In the genomic region with DNA sequence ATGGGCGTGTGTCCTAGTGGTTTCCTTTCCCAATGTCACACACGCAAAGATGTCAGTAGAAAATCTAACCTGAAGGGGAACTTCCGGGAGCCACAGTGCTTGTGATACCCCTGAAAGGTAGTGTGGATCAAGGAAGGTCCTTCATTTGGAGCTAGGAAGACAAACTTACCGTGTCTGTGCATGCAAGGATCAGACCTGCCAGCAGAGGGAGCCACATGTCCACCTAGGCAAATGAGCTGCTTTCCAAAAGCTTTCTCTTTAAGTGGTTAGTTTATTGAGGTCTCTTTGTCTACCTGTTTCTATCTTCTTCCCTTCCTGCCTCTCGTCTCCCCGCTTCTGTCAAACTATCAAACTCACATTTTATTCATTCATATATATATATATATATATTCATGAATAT, we compare ENCODE assay signal across 8 mouse cellular contexts. TPM values are rescaled to one million over a fixed set of nuclear protein-coding genes. Genes with fewer than 3 reads are reported as not detected.
DNase-seq lines count a peak whose midpoint lies in the region; ATAC-seq and TF ChIP-seq lines count a peak whose summit lies in the region.

No protein-coding gene starts in this region.

- no peaks in the 10 kb centered on the region for H3K4me1 ChIP-seq in midbrain, embryonic 14.5 days (ENCODE audit: control insufficient read depth, insufficient read depth, low read length)
- H3K4me1 ChIP-seq in midbrain, embryonic 13.5 days (replicated peaks): no peaks in the 10 kb centered on the region
- H3K4me1 ChIP-seq in intestine, embryonic 15.5 days (replicated peaks): no peaks in the 10 kb centered on the region
- no peaks in the 10 kb centered on the region for H3K4me1 ChIP-seq in limb, embryonic 11.5 days (ENCODE audit: control insufficient read depth, insufficient read depth, low read length)

- H3K27me3 ChIP-seq in midbrain, embryonic 14.5 days (ENCODE audit: control insufficient read depth, insufficient read depth, low read length): no peaks in the 10 kb centered on the region
- H3K27me3 ChIP-seq in midbrain, embryonic 13.5 days: no peaks in the 10 kb centered on the region
- H3K27me3 ChIP-seq in intestine, embryonic 15.5 days (replicated peaks): no peaks in the 10 kb centered on the region
- no peaks in the 10 kb centered on the region for H3K27me3 ChIP-seq in limb, embryonic 11.5 days (ENCODE audit: control insufficient read depth, insufficient read depth, low read length)

- no peak overlapping the region for H3K4me2 ChIP-seq in midbrain, embryonic 14.5 days (ENCODE audit: low read length)
- no peak overlapping the region for H3K4me2 ChIP-seq in midbrain, embryonic 13.5 days (replicated peaks)
- no peak overlapping the region for H3K4me2 ChIP-seq in intestine, embryonic 15.5 days (replicated peaks)
- H3K4me2 ChIP-seq in limb, embryonic 11.5 days (ENCODE audit: low read depth, severe bottlenecking): no peak overlapping the region

- DNase-seq in midbrain, embryonic 14.5 days: peak; percentile 90
- peak; percentile 91 for DNase-seq in brain, embryonic 14.5 days (ENCODE audit: low read depth)
- peak; percentile 86 for DNase-seq in forelimb bud, embryonic 11.5 days (ENCODE audit: low read depth, low spot score)
- peak; percentile 94 for DNase-seq in limb, embryonic 11.5 days (ENCODE audit: low spot score)
- DNase-seq in thymus, postnatal 0 days (ENCODE audit: low spot score): peak; percentile 86

- 19% methylated on average over 6 of the region's 6 CpGs for WGBS in midbrain, embryonic 14.5 days
- 25% methylated on average over 6 of the region's 6 CpGs for WGBS in midbrain, embryonic 13.5 days
- WGBS in intestine, embryonic 15.5 days: 15% methylated on average over 6 of the region's 6 CpGs
- WGBS in limb, embryonic 11.5 days: 20% methylated on average over 6 of the region's 6 CpGs

- no peaks in the 10 kb centered on the region for H3K9me3 ChIP-seq in midbrain, embryonic 14.5 days (ENCODE audit: control insufficient read depth, low read length)
- no peaks in the 10 kb centered on the region for H3K9me3 ChIP-seq in midbrain, embryonic 13.5 days
- H3K9me3 ChIP-seq in intestine, embryonic 15.5 days: no peaks in the 10 kb centered on the region
- no peaks in the 10 kb centered on the region for H3K9me3 ChIP-seq in limb, embryonic 11.5 days (ENCODE audit: control insufficient read depth, low read length)

- H3K27ac ChIP-seq in midbrain, embryonic 14.5 days (replicated peaks; ENCODE audit: low read depth, low read length): no peak overlapping the region
- H3K27ac ChIP-seq in midbrain, embryonic 13.5 days: no peak overlapping the region
- H3K27ac ChIP-seq in intestine, embryonic 15.5 days: no peak overlapping the region
- H3K27ac ChIP-seq in limb, embryonic 11.5 days (replicated peaks; ENCODE audit: low read depth, low read length): no peak overlapping the region

- peak; percentile 95 for TF ChIP-seq CTCF in brain, embryonic 14.5 days (IDR thresholded peaks at IDR 0.05; ENCODE audit: borderline replicate concordance, extremely low read depth, insufficient read depth, insufficient read length)

- no peak overlapping the region for H3K4me3 ChIP-seq in midbrain, embryonic 14.5 days (replicated peaks; ENCODE audit: low read depth, low read length)
- no peak overlapping the region for H3K4me3 ChIP-seq in midbrain, embryonic 13.5 days (replicated peaks)
- no peak overlapping the region for H3K4me3 ChIP-seq in intestine, embryonic 15.5 days (replicated peaks)
- H3K4me3 ChIP-seq in limb, embryonic 11.5 days (ENCODE audit: low read depth, low read length): no peak overlapping the region

- no peak for ATAC-seq in midbrain, embryonic 14.5 days (ENCODE audit: low FRiP score, low TSS enrichment)
- ATAC-seq in midbrain, embryonic 13.5 days: no peak
- ATAC-seq in intestine, embryonic 15.5 days: peak; percentile 62; the same call in 1 of the 2 replicates
- no peak for ATAC-seq in limb, embryonic 11.5 days (ENCODE audit: insufficient number of reproducible peaks, low FRiP score, low TSS enrichment, low read depth)
- ATAC-seq in neutrophil, adult 5-6 weeks (ENCODE audit: extremely low read depth, insufficient number of reproducible peaks, low FRiP score, poor library complexity, severe bottlenecking): peak; percentile 78; the same call in 1 of the 2 replicates

- TF ChIP-seq POLR2A in brain, embryonic 14.5 days (IDR thresholded peaks at IDR 0.05; ENCODE audit: borderline replicate concordance, extremely low read depth, insufficient read depth, insufficient read length, poor library complexity, severe bottlenecking): no peak

- H3K9ac ChIP-seq in midbrain, embryonic 14.5 days (replicated peaks; ENCODE audit: low read length): no peak overlapping the region
- no peak overlapping the region for H3K9ac ChIP-seq in midbrain, embryonic 13.5 days (replicated peaks)
- no peak overlapping the region for H3K9ac ChIP-seq in intestine, embryonic 15.5 days
- H3K9ac ChIP-seq in limb, embryonic 11.5 days (ENCODE audit: low read length): no peak overlapping the region

- H3K36me3 ChIP-seq in midbrain, embryonic 14.5 days (ENCODE audit: control insufficient read depth, insufficient read depth, low read length): peaks cover 17% of the 10 kb centered on the region; the same call in 1 of the 2 replicates
- peaks cover 17% of the 10 kb centered on the region for H3K36me3 ChIP-seq in midbrain, embryonic 13.5 days
- H3K36me3 ChIP-seq in intestine, embryonic 15.5 days: no peaks in the 10 kb centered on the region
- H3K36me3 ChIP-seq in limb, embryonic 11.5 days (ENCODE audit: control insufficient read depth, insufficient read depth, low read length): no peaks in the 10 kb centered on the region

RNA-seq across cellular contexts. Expression of gene Rac1, which starts 40.0 kb away (rescaled TPM):
- 425 and 463 TPM in 2 replicates for polyA plus RNA-seq in midbrain, embryonic 14.5 days (2014; fragmentation: Nextera tagmentation; extraction: Ambion mirVana)
- 334 and 373 TPM in 2 replicates for polyA plus RNA-seq in midbrain, embryonic 13.5 days (2015; fragmentation: Nextera tagmentation; extraction: Ambion mirVana)
- polyA plus RNA-seq in brain, embryonic 14.5 days (2012; rRNA removed): 447 and 498 TPM in 2 replicates
- polyA plus RNA-seq in intestine, embryonic 15.5 days (2015; fragmentation: Nextera tagmentation; extraction: Ambion mirVana): 416 and 446 TPM in 2 replicates
- 554 and 576 TPM in 2 replicates for polyA plus RNA-seq in limb, embryonic 11.5 days (2014; fragmentation: Nextera tagmentation; extraction: Ambion mirVana)
- total RNA-seq in neutrophil, adult 5-6 weeks (2017): 154 and 187 TPM in 2 replicates
- polyA plus RNA-seq in thymus, postnatal 0 days (2015; fragmentation: Nextera tagmentation; extraction: Ambion mirVana): 419 and 434 TPM in 2 replicates

RNA-seq across cellular contexts. Expression of gene Cyth3, which starts 54.4 kb away (rescaled TPM):
- polyA plus RNA-seq in midbrain, embryonic 14.5 days (2014; fragmentation: Nextera tagmentation; extraction: Ambion mirVana): 34.5 and 38.0 TPM in 2 replicates
- 29.2 and 31.5 TPM in 2 replicates for polyA plus RNA-seq in midbrain, embryonic 13.5 days (2015; fragmentation: Nextera tagmentation; extraction: Ambion mirVana)
- polyA plus RNA-seq in brain, embryonic 14.5 days (2012; rRNA removed): 30.0 and 35.3 TPM in 2 replicates
- 43.7 and 44.3 TPM in 2 replicates for polyA plus RNA-seq in intestine, embryonic 15.5 days (2015; fragmentation: Nextera tagmentation; extraction: Ambion mirVana)
- polyA plus RNA-seq in limb, embryonic 11.5 days (2014; fragmentation: Nextera tagmentation; extraction: Ambion mirVana): 49.6 and 51.0 TPM in 2 replicates
- total RNA-seq in neutrophil, adult 5-6 weeks (2017): 10.2 and 11.3 TPM in 2 replicates
- 13.8 and 17.2 TPM in 2 replicates for polyA plus RNA-seq in thymus, postnatal 0 days (2015; fragmentation: Nextera tagmentation; extraction: Ambion mirVana)

Comparison
In these comparisons a context has a peak if more than half of its experiments do, and no peak if none do; other contexts are left out.
1. ATAC-seq: peak in intestine, embryonic 15.5 days (single experiment) and neutrophil, adult 5-6 weeks (single experiment); none in midbrain, embryonic 14.5 days (single experiment), midbrain, embryonic 13.5 days (single experiment) and limb, embryonic 11.5 days (single experiment).
2. Peak in every context shown above with its lines, with median percentiles within 50 percentile points of each other: DNase-seq.